Mouse (Mus musculus): Measurements from ENCODE around the gene Wnt1. TPM values are rescaled to one million over a fixed set of nuclear protein-coding genes. Genes with fewer than 3 reads are reported as not detected.
A peak's percentile ranks its signal among the peaks of the same experiment; 100 is the strongest.

Wnt1 gene
- polyA plus RNA-seq, 1 experiment from 2014 or later: not detected

DNA sequence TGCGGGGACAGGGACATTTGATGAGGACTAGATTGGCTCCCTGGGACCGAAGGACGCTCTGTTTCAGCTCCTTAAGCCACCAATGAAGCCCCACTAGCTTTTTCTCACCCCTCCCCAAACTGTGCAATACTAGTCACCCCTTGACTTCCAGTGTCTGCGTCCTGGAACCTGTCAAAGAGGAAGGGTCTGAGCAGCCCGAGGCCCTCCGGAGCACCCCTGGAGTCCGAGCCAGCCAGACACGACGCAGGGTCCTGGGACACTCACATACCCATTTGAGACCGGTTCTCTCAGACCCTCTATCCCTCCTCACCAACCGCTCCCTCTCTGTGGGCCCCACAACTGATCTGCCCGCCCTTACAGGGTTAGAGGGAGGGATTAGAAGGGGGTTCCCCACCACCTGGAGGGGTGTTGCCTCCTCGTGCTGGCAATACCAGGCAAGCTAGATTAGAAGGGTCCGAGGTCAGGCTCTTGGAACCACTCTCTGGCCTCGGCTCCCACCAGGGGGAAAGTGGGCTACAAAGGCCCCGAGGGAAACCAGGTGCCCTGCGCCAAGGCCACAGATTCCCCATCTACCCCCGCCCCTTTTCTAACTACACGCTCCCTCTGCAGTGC lies 12.5 kb upstream of the Wnt1 start:
- H3K9ac ChIP-seq (replicated peaks): no peak overlapping the region
- no peak for TF ChIP-seq EP300 (IDR thresholded peaks at IDR 0.05; ENCODE audit: low read depth)
- TF ChIP-seq CTCF (IDR thresholded peaks at IDR 0.05; ENCODE audit: low read depth): no peak
- no peak overlapping the region for H3K4me2 ChIP-seq (ENCODE audit: low read depth, low read length)

DNA sequence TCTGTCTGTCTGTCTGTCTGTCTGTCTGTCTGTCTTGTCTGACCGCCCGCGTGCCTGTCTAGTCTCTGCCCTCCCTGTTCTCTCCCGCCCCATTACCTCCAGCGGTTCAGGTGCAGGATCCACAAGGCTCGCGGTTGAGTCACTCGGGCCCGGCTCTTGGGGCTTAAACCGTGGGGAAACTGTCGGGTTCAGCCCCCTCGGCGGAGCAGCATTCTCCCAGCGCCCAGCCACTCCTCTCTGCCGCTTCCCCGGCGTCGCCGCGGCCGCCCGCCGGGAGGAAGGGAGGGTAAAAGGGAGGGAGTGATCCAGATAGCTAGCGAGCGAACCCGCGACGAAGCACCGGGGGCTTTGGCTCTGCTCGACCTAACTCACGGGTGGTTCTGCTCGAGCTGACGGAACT lies 11.9 kb upstream of the Wnt1 start, which contains the start of gene Wnt10b:
Wnt10b (minus strand) TSS at position 389 of the 400 bp plus-strand sequence.
- no peaks in the 10 kb centered on the region for H3K9me3 ChIP-seq (ENCODE audit: low read length)
- DNase-seq (no peak), ATAC-seq (no peak)
- 0 out of 2 replicates have a peak within 1 kb of the TSS, but pooled peaks have one; percentile 30 for H3K9ac ChIP-seq (replicated peaks)
- peak within 1 kb of the TSS; percentile 20 for H3K4me3 ChIP-seq (ENCODE audit: low read depth, low read length)
- H3K36me3 ChIP-seq (replicated peaks; ENCODE audit: insufficient read depth, low read length): no peaks in the 10 kb centered on the region
- under 1% methylated on average over 33 of the region's 33 CpGs for WGBS (ENCODE audit: insufficient replicate concordance)
- H3K4me1 ChIP-seq (ENCODE audit: insufficient read depth): peaks cover 20% of the 10 kb centered on the region
- TF ChIP-seq EP300 (IDR thresholded peaks at IDR 0.05; ENCODE audit: low read depth) (no peak), CTCF (IDR thresholded peaks at IDR 0.05; ENCODE audit: low read depth) (no peak)
- peak within 1 kb of the TSS; percentile 50 for H3K4me2 ChIP-seq (ENCODE audit: low read depth, low read length)
- no peak within 1 kb of the TSS for H3K27ac ChIP-seq (ENCODE audit: low read depth)
- peaks cover 87% of the 10 kb centered on the region for H3K27me3 ChIP-seq (ENCODE audit: insufficient read depth, low read length)

More for the DNA sequence above, 12.5 kb upstream of the Wnt1 start:
- Histone ChIP-seq H3K36me3 (replicated peaks; ENCODE audit: insufficient read depth, low read length) (no peaks in the 10 kb centered on the region), H3K4me3 (ENCODE audit: low read depth, low read length) (0 out of 2 replicates have a peak overlapping the region, but pooled peaks have one; percentile 13), H3K27ac (ENCODE audit: low read depth) (no peak overlapping the region), H3K9me3 (ENCODE audit: low read length) (no peaks in the 10 kb centered on the region), H3K27me3 (ENCODE audit: insufficient read depth, low read length) (peaks cover 92% of the 10 kb centered on the region), H3K4me1 (ENCODE audit: insufficient read depth) (peaks cover 27% of the 10 kb centered on the region)
- ATAC-seq (no peak), DNase-seq (no peak)
- WGBS (ENCODE audit: insufficient replicate concordance): 5% methylated on average over 19 of the region's 19 CpGs

DNA sequence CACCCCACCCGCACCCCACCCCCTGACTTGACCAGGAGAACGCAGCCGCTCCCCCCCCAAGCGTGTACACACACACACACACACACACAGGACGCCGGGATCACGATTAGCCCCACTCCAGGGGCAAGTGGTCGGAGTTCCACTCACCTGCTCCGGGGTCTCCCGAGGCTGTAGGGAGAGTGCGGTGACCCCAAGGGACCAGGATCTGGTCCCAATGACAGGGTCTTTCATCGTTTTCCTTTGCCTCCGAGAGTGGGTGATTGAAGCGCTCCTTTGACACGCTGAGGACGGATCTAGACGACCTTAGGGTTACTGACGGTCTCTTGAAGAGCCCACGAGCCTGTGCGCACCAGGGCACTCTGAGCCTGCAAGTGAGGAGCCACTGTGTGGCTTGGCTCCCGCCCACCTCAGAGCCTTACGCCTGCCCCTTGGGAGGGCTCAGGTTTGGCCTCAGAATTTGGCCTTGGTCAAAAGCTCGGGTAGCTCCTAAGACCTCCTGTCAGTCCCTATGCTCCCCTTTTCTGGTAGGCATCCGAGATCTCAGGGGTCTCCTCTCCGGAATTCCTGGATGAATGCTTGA lies 11.4 kb upstream of the Wnt1 start:
- peaks cover 15% of the 10 kb centered on the region for H3K4me1 ChIP-seq (ENCODE audit: insufficient read depth)
- H3K9me3 ChIP-seq (ENCODE audit: low read length): no peaks in the 10 kb centered on the region
- H3K27me3 ChIP-seq (ENCODE audit: insufficient read depth, low read length): peaks cover 86% of the 10 kb centered on the region
- H3K27ac ChIP-seq (ENCODE audit: low read depth): no peak overlapping the region
- DNase-seq: no peak
- H3K36me3 ChIP-seq (replicated peaks; ENCODE audit: insufficient read depth, low read length): no peaks in the 10 kb centered on the region
- WGBS (ENCODE audit: insufficient replicate concordance): 1% methylated on average over 23 of the region's 25 CpGs
- ATAC-seq: no peak
- TF ChIP-seq CTCF (IDR thresholded peaks at IDR 0.05; ENCODE audit: low read depth) (no peak), EP300 (IDR thresholded peaks at IDR 0.05; ENCODE audit: low read depth) (no peak)
- peak overlapping the region; percentile 20; the same call in 1 of the 2 replicates for H3K4me3 ChIP-seq (ENCODE audit: low read depth, low read length)
- H3K4me2 ChIP-seq (ENCODE audit: low read depth, low read length): peak overlapping the region; percentile 50
- H3K9ac ChIP-seq (replicated peaks): no peak overlapping the region

DNA sequence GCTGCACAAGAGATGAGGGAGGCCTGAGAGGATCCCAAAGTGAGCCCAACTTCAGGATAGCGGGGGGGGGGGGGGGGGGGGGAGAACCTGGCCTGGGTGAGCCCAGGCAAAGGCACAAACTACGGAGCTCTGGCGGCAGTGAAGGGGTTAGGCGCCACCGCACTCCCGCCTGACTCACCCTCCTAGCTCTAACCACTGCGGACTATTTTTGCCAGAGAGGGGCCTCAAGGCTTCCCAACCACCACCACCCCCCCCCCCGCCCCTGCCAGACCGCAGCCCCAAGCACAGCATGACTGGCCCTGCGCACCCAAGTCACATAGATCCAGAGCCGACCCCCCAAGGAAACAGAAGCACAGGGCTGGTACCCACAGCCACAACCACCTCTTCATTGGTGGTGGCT lies 10.9 kb upstream of the Wnt1 start:
- TF ChIP-seq EP300 (IDR thresholded peaks at IDR 0.05; ENCODE audit: low read depth): no peak
- TF ChIP-seq CTCF (IDR thresholded peaks at IDR 0.05; ENCODE audit: low read depth): no peak
- Histone ChIP-seq H3K4me1 (ENCODE audit: insufficient read depth) (peaks cover 15% of the 10 kb centered on the region), H3K36me3 (replicated peaks; ENCODE audit: insufficient read depth, low read length) (no peaks in the 10 kb centered on the region), H3K27ac (ENCODE audit: low read depth) (no peak overlapping the region), H3K9me3 (ENCODE audit: low read length) (no peaks in the 10 kb centered on the region), H3K9ac (replicated peaks) (no peak overlapping the region), H3K4me3 (ENCODE audit: low read depth, low read length) (no peak overlapping the region), H3K4me2 (ENCODE audit: low read depth, low read length) (no peak overlapping the region), H3K27me3 (ENCODE audit: insufficient read depth, low read length) (peaks cover 81% of the 10 kb centered on the region)
- WGBS (ENCODE audit: insufficient replicate concordance): 7% methylated on average over 7 of the region's 11 CpGs
- ATAC-seq (no peak), DNase-seq (no peak)

DNA sequence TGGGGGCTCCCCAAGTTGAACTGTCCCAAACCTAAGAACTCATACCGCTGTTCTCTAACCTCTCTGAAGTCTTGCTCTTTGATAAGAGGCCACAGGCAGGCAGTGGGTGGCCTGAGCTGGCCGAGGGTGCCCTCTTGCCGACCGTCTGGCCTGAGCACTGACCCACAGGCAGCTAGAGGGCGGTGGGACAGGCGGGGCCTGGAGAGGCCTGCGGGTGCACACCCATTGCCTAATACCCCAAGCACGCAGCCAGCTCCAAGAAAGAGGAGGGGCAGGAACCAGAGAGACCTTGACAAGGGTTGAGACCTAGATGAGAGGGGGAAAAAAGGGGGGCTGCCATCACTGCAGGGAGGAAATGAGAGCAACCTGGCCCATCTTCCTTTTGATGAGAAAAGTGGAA lies 9.6 kb upstream of the Wnt1 start:
- WGBS (ENCODE audit: insufficient replicate concordance): 7% methylated on average over 8 of the region's 8 CpGs
- TF ChIP-seq EP300 (IDR thresholded peaks at IDR 0.05; ENCODE audit: low read depth) (no peak), CTCF (IDR thresholded peaks at IDR 0.05; ENCODE audit: low read depth) (no peak)
- Histone ChIP-seq H3K4me1 (ENCODE audit: insufficient read depth) (peaks cover 15% of the 10 kb centered on the region), H3K27me3 (ENCODE audit: insufficient read depth, low read length) (peaks cover 69% of the 10 kb centered on the region), H3K9ac (replicated peaks) (no peak overlapping the region), H3K9me3 (ENCODE audit: low read length) (no peaks in the 10 kb centered on the region), H3K4me3 (ENCODE audit: low read depth, low read length) (no peak overlapping the region), H3K27ac (ENCODE audit: low read depth) (no peak overlapping the region), H3K36me3 (replicated peaks; ENCODE audit: insufficient read depth, low read length) (no peaks in the 10 kb centered on the region), H3K4me2 (ENCODE audit: low read depth, low read length) (no peak overlapping the region)
- ATAC-seq (no peak), DNase-seq (no peak)

DNA sequence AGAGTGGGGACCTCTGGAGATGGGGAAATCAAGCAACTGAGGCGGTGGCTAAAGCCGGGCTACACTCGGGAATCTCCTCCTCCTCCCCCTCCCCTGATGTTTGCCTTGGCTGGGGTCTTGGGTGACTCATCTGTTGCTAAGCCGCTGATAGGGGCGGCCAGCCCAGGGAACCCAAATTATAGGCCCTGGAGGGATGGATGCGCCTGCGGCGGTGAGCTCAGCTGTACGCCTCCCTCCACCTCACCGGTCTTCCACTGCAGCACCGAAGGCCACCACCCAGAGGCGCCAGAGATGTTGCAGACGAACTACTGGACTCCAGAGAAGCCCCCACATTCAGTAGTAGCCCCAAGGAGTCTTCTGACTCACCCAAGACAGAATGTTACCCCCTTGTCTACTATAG lies 9.1 kb upstream of the Wnt1 start:
- 0 out of 2 replicates have a peak, but pooled peaks have one; percentile 5 for TF ChIP-seq CTCF (IDR thresholded peaks at IDR 0.05; ENCODE audit: low read depth)
- TF ChIP-seq EP300 (IDR thresholded peaks at IDR 0.05; ENCODE audit: low read depth): no peak
- no peak overlapping the region for H3K27ac ChIP-seq (ENCODE audit: low read depth)
- H3K4me1 ChIP-seq (ENCODE audit: insufficient read depth): peaks cover 15% of the 10 kb centered on the region
- H3K4me2 ChIP-seq (ENCODE audit: low read depth, low read length): no peak overlapping the region
- H3K9me3 ChIP-seq (ENCODE audit: low read length): 0 out of 2 replicates have a peak, but pooled peaks cover under 1% of the 10 kb centered on the region
- 8% methylated on average over 13 of the region's 13 CpGs for WGBS (ENCODE audit: insufficient replicate concordance)
- no peak overlapping the region for H3K9ac ChIP-seq (replicated peaks)
- H3K4me3 ChIP-seq (ENCODE audit: low read depth, low read length): no peak overlapping the region
- peaks cover 64% of the 10 kb centered on the region for H3K27me3 ChIP-seq (ENCODE audit: insufficient read depth, low read length)
- H3K36me3 ChIP-seq (replicated peaks; ENCODE audit: insufficient read depth, low read length): no peaks in the 10 kb centered on the region
- ATAC-seq (no peak), DNase-seq (no peak)

Data from liver, postnatal 0 days (tissue).